In genomic region chr14:54191026-54191390, GRCm38 (mm10) we compare ENCODE assay signal across 12 mouse cellular contexts.
A peak's percentile ranks its signal among the peaks of the same experiment; 100 is the strongest.
DNase-seq lines count a peak whose midpoint lies in the region; ATAC-seq and TF ChIP-seq lines count a peak whose summit lies in the region.
"Had no signal": no experiment of that assay in that cellular context is flagged by ENCODE, and none has a peak within 500 bp of the region (broad histone marks: within the 10 kb centered on the region; RNA-seq: fewer than 3 reads in every experiment).

No protein-coding gene starts in this region.

- no peak overlapping the region for H3K4me3 ChIP-seq in heart, embryonic 12.5 days
- no peak overlapping the region for H3K4me3 ChIP-seq in liver, embryonic 11.5 days (ENCODE audit: low read depth, low read length)
- no peak overlapping the region for H3K4me3 ChIP-seq in liver, embryonic 12.5 days
- no peak overlapping the region for H3K4me3 ChIP-seq in bone marrow, adult 2 months (replicated peaks; ENCODE audit: control insufficient read depth, low read depth, low read length)
- H3K4me3 ChIP-seq in hindbrain, postnatal 0 days (ENCODE audit: low read length): no peak overlapping the region
- H3K4me3 ChIP-seq: liver, embryonic 13.5 days had no signal

- H3K36me3 ChIP-seq in heart, embryonic 12.5 days: no peaks in the 10 kb centered on the region
- no peaks in the 10 kb centered on the region for H3K36me3 ChIP-seq in liver, embryonic 11.5 days (ENCODE audit: control insufficient read depth, insufficient read depth, low read length)
- H3K36me3 ChIP-seq in liver, embryonic 12.5 days: no peaks in the 10 kb centered on the region
- no peaks in the 10 kb centered on the region for H3K36me3 ChIP-seq in hindbrain, postnatal 0 days (ENCODE audit: insufficient read depth, low read length)
- H3K36me3 ChIP-seq: liver, embryonic 13.5 days had no signal

- no peak overlapping the region for H3K4me2 ChIP-seq in heart, embryonic 12.5 days
- no peak overlapping the region for H3K4me2 ChIP-seq in liver, embryonic 11.5 days
- H3K4me2 ChIP-seq in liver, embryonic 12.5 days: no peak overlapping the region
- no peak overlapping the region for H3K4me2 ChIP-seq in hindbrain, postnatal 0 days (ENCODE audit: low read depth, low read length)
- H3K4me2 ChIP-seq: liver, embryonic 13.5 days had no signal

- H3K9me3 ChIP-seq in heart, embryonic 12.5 days (replicated peaks): no peaks in the 10 kb centered on the region
- H3K9me3 ChIP-seq in liver, embryonic 11.5 days (ENCODE audit: control insufficient read depth, low read length): no peaks in the 10 kb centered on the region
- H3K9me3 ChIP-seq in liver, embryonic 12.5 days (replicated peaks): no peaks in the 10 kb centered on the region
- no peaks in the 10 kb centered on the region for H3K9me3 ChIP-seq in hindbrain, postnatal 0 days (ENCODE audit: low read length)
- H3K9me3 ChIP-seq: liver, embryonic 13.5 days had no signal

- DNase-seq in heart, postnatal 14 days: no peak
- no peak for DNase-seq in liver, embryonic 11.5 days (ENCODE audit: low spot score)
- no peak for DNase-seq in hindbrain, postnatal 0 days (ENCODE audit: low spot score)
- no peak for DNase-seq in right cerebral cortex, postnatal 10 days (ENCODE audit: low spot score in 2 of 2)
- DNase-seq in embryo, embryonic 11 days: no peak
- DNase-seq: adrenal gland, postnatal 36 days; cerebellum, adult 8-10 months; liver, embryonic 13.5 days had no signal

- peak overlapping the region; percentile 65 for H3K27ac ChIP-seq in heart, embryonic 12.5 days (ENCODE audit: poor library complexity, severe bottlenecking)
- H3K27ac ChIP-seq in liver, embryonic 11.5 days (ENCODE audit: low read depth, low read length): peak overlapping the region; percentile 46
- H3K27ac ChIP-seq in liver, embryonic 12.5 days: no peak overlapping the region; the same call in 1 of the 2 replicates
- 0 out of 2 replicates have a peak overlapping the region, but pooled peaks have one; percentile 10 for H3K27ac ChIP-seq in bone marrow, adult 2 months (ENCODE audit: control insufficient read depth, insufficient read depth, low read depth, low read length, poor library complexity)
- peak overlapping the region; percentile 73; the same call in 1 of the 2 replicates for H3K27ac ChIP-seq in hindbrain, postnatal 0 days
- H3K27ac ChIP-seq: liver, embryonic 13.5 days had no signal

- 53% methylated on average over 4 of the region's 4 CpGs for WGBS in heart, embryonic 12.5 days
- 53% methylated on average over 4 of the region's 4 CpGs for WGBS in liver, embryonic 11.5 days
- 31% methylated on average over 4 of the region's 4 CpGs for WGBS in liver, embryonic 12.5 days (ENCODE audit: insufficient replicate concordance)
- WGBS in bone marrow, adult 2 months: 62% methylated on average over 4 of the region's 4 CpGs
- 44% methylated on average over 4 of the region's 4 CpGs for WGBS in hindbrain, postnatal 0 days

- no peak for TF ChIP-seq CTCF in bone marrow, adult 2 months (IDR thresholded peaks at IDR 0.05; ENCODE audit: control insufficient read depth, insufficient read depth, low read length)
- no peak for TF ChIP-seq CTCF in hindbrain, postnatal 0 days (IDR thresholded peaks at IDR 0.05; ENCODE audit: low read depth)

- peaks cover 61% of the 10 kb centered on the region for H3K4me1 ChIP-seq in heart, embryonic 12.5 days (replicated peaks)
- H3K4me1 ChIP-seq in liver, embryonic 11.5 days (replicated peaks; ENCODE audit: control insufficient read depth, insufficient read depth, low read length): no peaks in the 10 kb centered on the region; the same call in 1 of the 2 replicates
- H3K4me1 ChIP-seq in liver, embryonic 12.5 days: no peaks in the 10 kb centered on the region; the same call in 1 of the 2 replicates
- H3K4me1 ChIP-seq in bone marrow, adult 2 months (ENCODE audit: control insufficient read depth, insufficient read depth, low read length): no peaks in the 10 kb centered on the region
- H3K4me1 ChIP-seq in hindbrain, postnatal 0 days (ENCODE audit: insufficient read depth, low read length): peaks cover 2% of the 10 kb centered on the region; the same call in 1 of the 2 replicates
- H3K4me1 ChIP-seq: liver, embryonic 13.5 days had no signal

- no peak overlapping the region for H3K9ac ChIP-seq in heart, embryonic 12.5 days
- H3K9ac ChIP-seq in liver, embryonic 11.5 days (ENCODE audit: low read depth, low read length): no peak overlapping the region
- H3K9ac ChIP-seq in liver, embryonic 12.5 days: no peak overlapping the region
- H3K9ac ChIP-seq in hindbrain, postnatal 0 days (replicated peaks; ENCODE audit: low read length): no peak overlapping the region
- H3K9ac ChIP-seq: liver, embryonic 13.5 days had no signal

- peak; percentile 26; the same call in 1 of the 2 replicates for ATAC-seq in heart, embryonic 12.5 days (ENCODE audit: insufficient number of reproducible peaks, low FRiP score)
- no peak for ATAC-seq in liver, embryonic 11.5 days (replicated peaks; ENCODE audit: low FRiP score)
- ATAC-seq in liver, embryonic 12.5 days: no peak
- ATAC-seq in hindbrain, postnatal 0 days: no peak
- ATAC-seq: Patski had no signal

- no peaks in the 10 kb centered on the region for H3K27me3 ChIP-seq in heart, embryonic 12.5 days (replicated peaks)
- no peaks in the 10 kb centered on the region; the same call in 1 of the 2 replicates for H3K27me3 ChIP-seq in liver, embryonic 11.5 days (replicated peaks; ENCODE audit: control insufficient read depth, insufficient read depth, low read length)
- peaks cover 64% of the 10 kb centered on the region for H3K27me3 ChIP-seq in liver, embryonic 12.5 days (replicated peaks)
- no peaks in the 10 kb centered on the region for H3K27me3 ChIP-seq in hindbrain, postnatal 0 days (ENCODE audit: insufficient read depth, low read length)
- H3K27me3 ChIP-seq: Patski had no signal

- intact Hi-C loops in heart, postnatal 14 days (cut with DNase I): no loop called here

- no peak for TF ChIP-seq POLR2A in bone marrow, adult 2 months (IDR thresholded peaks at IDR 0.05; ENCODE audit: borderline replicate concordance, control insufficient read depth, low read depth, low read length)
